Mouse (Mus musculus) erythroblast, embryonic 14.5 days (primary cell): ENCODE results near the gene Retreg1.

Source experiments
- GATA1 ChIP-seq: IDR thresholded peaks from 2 replicates; pipeline ENCODE4 v1.6.1; 2012; ENCODE audit warnings: low read length, inconsistent platforms, mixed read lengths
- TAL1 ChIP-seq: IDR thresholded peaks from 3 replicates; pipeline ENCODE4 v1.6.1; 2012; ENCODE audit warnings: low read length, inconsistent platforms, mixed read lengths

GRCm38 (mm10) chr15:25926171-25926570 is 83.2 kb downstream of the Retreg1 start:
- TF ChIP-seq TAL1, result no peak
- TF ChIP-seq GATA1, result no peak
